Mouse (Mus musculus): Measurements from ENCODE around the gene Cidec.

DNA sequence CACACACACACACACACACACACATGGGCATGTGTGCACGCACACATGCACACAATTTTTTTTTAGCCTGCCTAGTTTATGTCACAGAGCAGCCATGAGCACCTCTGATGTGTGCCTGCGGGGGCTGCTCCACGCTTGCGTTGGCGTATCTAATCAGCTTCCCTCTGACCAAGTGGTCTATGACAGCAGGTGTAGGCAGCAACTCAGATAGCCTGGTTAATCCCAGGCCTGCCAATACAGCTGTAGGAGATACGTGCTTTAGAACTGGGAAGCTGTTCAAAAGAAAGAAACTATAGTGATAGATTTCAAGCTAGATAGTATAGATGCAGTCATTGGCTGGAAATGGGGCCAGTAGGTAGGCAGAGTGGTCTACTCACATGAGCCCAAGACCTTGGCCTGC is 38.2 kb upstream of the Cidec start:
- no peak for TF ChIP-seq CTCF (IDR thresholded peaks at IDR 0.05; ENCODE audit: low read depth)
- no peak for TF ChIP-seq EP300 (IDR thresholded peaks at IDR 0.05; ENCODE audit: low read depth)
